Mouse (Mus musculus): ENCODE measurements around the gene Crebbp. TPM values are rescaled to one million over a fixed set of nuclear protein-coding genes. Genes with fewer than 3 reads are reported as not detected.

The Crebbp gene
- polyA plus RNA-seq, 1 experiment = 8.2 TPM

- Histone ChIP-seq H3K27me3 (ENCODE audit: control insufficient read depth, insufficient read depth, insufficient read length) (no peaks in the 10 kb centered on the region), H3K4me3 (ENCODE audit: insufficient read depth, poor library complexity, severe bottlenecking) (no peak overlapping the region), H3ac (ENCODE audit: control insufficient read depth, insufficient read length, low read depth) (no peak overlapping the region), H3K79me2 (ENCODE audit: control insufficient read depth, insufficient read depth) (peaks cover 80% of the 10 kb centered on the region), H3K36me3 (ENCODE audit: control insufficient read depth, insufficient read depth) (peaks cover 21% of the 10 kb centered on the region), H3K79me3 (ENCODE audit: low read depth) (peaks cover 76% of the 10 kb centered on the region)
- TF ChIP-seq CTCF (IDR thresholded peaks at IDR 0.05; ENCODE audit: control insufficient read depth, insufficient read depth, insufficient read length) = no peak
- no peak for TF ChIP-seq USF1 (IDR thresholded peaks at IDR 0.05; ENCODE audit: low read depth)
- no peak for TF ChIP-seq MAX (IDR thresholded peaks at IDR 0.05)
- no peak for TF ChIP-seq MYOG (IDR thresholded peaks at IDR 0.05; ENCODE audit: control insufficient read depth, extremely low read depth, insufficient read length)
- no peak for TF ChIP-seq MYOD1 (IDR thresholded peaks at IDR 0.05; ENCODE audit: control insufficient read depth, insufficient read length, low read depth)
- no peak for TF ChIP-seq FOSL1 (IDR thresholded peaks at IDR 0.05; ENCODE audit: insufficient read depth, low read length, poor library complexity, severe bottlenecking)
- no peak for TF ChIP-seq CEBPB (IDR thresholded peaks at IDR 0.05; ENCODE audit: low read depth)
Observed at GRCm38 (mm10) chr16:4210290-4210689, 3.5 kb downstream of the Crebbp start.

- Histone ChIP-seq H3K27me3 (ENCODE audit: control insufficient read depth, insufficient read depth, insufficient read length) (no peaks in the 10 kb centered on the region), H3K79me2 (ENCODE audit: control insufficient read depth, insufficient read depth) (peaks cover 100% of the 10 kb centered on the region), H3K79me3 (ENCODE audit: low read depth) (peaks cover 99% of the 10 kb centered on the region), H3K36me3 (ENCODE audit: control insufficient read depth, insufficient read depth) (peaks cover 20% of the 10 kb centered on the region), H3ac (ENCODE audit: control insufficient read depth, insufficient read length, low read depth) (no peak overlapping the region), H3K4me3 (ENCODE audit: insufficient read depth, poor library complexity, severe bottlenecking) (no peak overlapping the region)
- TF ChIP-seq CEBPB (IDR thresholded peaks at IDR 0.05; ENCODE audit: low read depth) = no peak
- TF ChIP-seq FOSL1 (IDR thresholded peaks at IDR 0.05; ENCODE audit: insufficient read depth, low read length, poor library complexity, severe bottlenecking) = no peak
- TF ChIP-seq MYOG (IDR thresholded peaks at IDR 0.05; ENCODE audit: control insufficient read depth, extremely low read depth, insufficient read length) = no peak
- no peak for TF ChIP-seq CTCF (IDR thresholded peaks at IDR 0.05; ENCODE audit: control insufficient read depth, insufficient read depth, insufficient read length)
- no peak for TF ChIP-seq MYOD1 (IDR thresholded peaks at IDR 0.05; ENCODE audit: control insufficient read depth, insufficient read length, low read depth)
- TF ChIP-seq USF1 (IDR thresholded peaks at IDR 0.05; ENCODE audit: low read depth) = no peak
- no peak for TF ChIP-seq MAX (IDR thresholded peaks at IDR 0.05)
Observed at GRCm38 (mm10) chr16:4203592-4203991, 10.2 kb downstream of the Crebbp start.

GRCm38 (mm10) chr16:4199995-4200394 lies 13.8 kb downstream of the Crebbp start:
- H3K27me3 ChIP-seq (ENCODE audit: control insufficient read depth, insufficient read depth, insufficient read length) = no peaks in the 10 kb centered on the region
- peaks cover 98% of the 10 kb centered on the region for H3K79me3 ChIP-seq (ENCODE audit: low read depth)
- peaks cover 5% of the 10 kb centered on the region for H3K36me3 ChIP-seq (ENCODE audit: control insufficient read depth, insufficient read depth)
- peaks cover 100% of the 10 kb centered on the region for H3K79me2 ChIP-seq (ENCODE audit: control insufficient read depth, insufficient read depth)
- TF ChIP-seq CTCF (IDR thresholded peaks at IDR 0.05; ENCODE audit: control insufficient read depth, insufficient read depth, insufficient read length) (no peak), FOSL1 (IDR thresholded peaks at IDR 0.05; ENCODE audit: insufficient read depth, low read length, poor library complexity, severe bottlenecking) (no peak), MYOD1 (IDR thresholded peaks at IDR 0.05; ENCODE audit: control insufficient read depth, insufficient read length, low read depth) (no peak), MAX (IDR thresholded peaks at IDR 0.05) (no peak), USF1 (IDR thresholded peaks at IDR 0.05; ENCODE audit: low read depth) (no peak), CEBPB (IDR thresholded peaks at IDR 0.05; ENCODE audit: low read depth) (no peak), MYOG (IDR thresholded peaks at IDR 0.05; ENCODE audit: control insufficient read depth, extremely low read depth, insufficient read length) (no peak)
- no peak overlapping the region for H3K4me3 ChIP-seq (ENCODE audit: insufficient read depth, poor library complexity, severe bottlenecking)
- H3ac ChIP-seq (ENCODE audit: control insufficient read depth, insufficient read length, low read depth) = no peak overlapping the region

GRCm38 (mm10) chr16:4199566-4199965 lies 14.2 kb downstream of the Crebbp start:
- H3K79me2 ChIP-seq (ENCODE audit: control insufficient read depth, insufficient read depth) = peaks cover 100% of the 10 kb centered on the region
- TF ChIP-seq MAX (IDR thresholded peaks at IDR 0.05) = no peak
- no peak for TF ChIP-seq CEBPB (IDR thresholded peaks at IDR 0.05; ENCODE audit: low read depth)
- TF ChIP-seq FOSL1 (IDR thresholded peaks at IDR 0.05; ENCODE audit: insufficient read depth, low read length, poor library complexity, severe bottlenecking) = no peak
- TF ChIP-seq MYOG (IDR thresholded peaks at IDR 0.05; ENCODE audit: control insufficient read depth, extremely low read depth, insufficient read length) = no peak
- TF ChIP-seq MYOD1 (IDR thresholded peaks at IDR 0.05; ENCODE audit: control insufficient read depth, insufficient read length, low read depth) = no peak
- no peak for TF ChIP-seq CTCF (IDR thresholded peaks at IDR 0.05; ENCODE audit: control insufficient read depth, insufficient read depth, insufficient read length)
- no peak for TF ChIP-seq USF1 (IDR thresholded peaks at IDR 0.05; ENCODE audit: low read depth)

GRCm38 (mm10) chr16:4198004-4198403 lies 15.8 kb downstream of the Crebbp start:
- TF ChIP-seq MYOD1 (IDR thresholded peaks at IDR 0.05; ENCODE audit: control insufficient read depth, insufficient read length, low read depth) = no peak
- no peak for TF ChIP-seq CTCF (IDR thresholded peaks at IDR 0.05; ENCODE audit: control insufficient read depth, insufficient read depth, insufficient read length)
- TF ChIP-seq CEBPB (IDR thresholded peaks at IDR 0.05; ENCODE audit: low read depth) = no peak
- no peak for TF ChIP-seq FOSL1 (IDR thresholded peaks at IDR 0.05; ENCODE audit: insufficient read depth, low read length, poor library complexity, severe bottlenecking)
- TF ChIP-seq USF1 (IDR thresholded peaks at IDR 0.05; ENCODE audit: low read depth) = no peak
- no peak for TF ChIP-seq MYOG (IDR thresholded peaks at IDR 0.05; ENCODE audit: control insufficient read depth, extremely low read depth, insufficient read length)
- TF ChIP-seq MAX (IDR thresholded peaks at IDR 0.05) = no peak
- Histone ChIP-seq H3K79me3 (ENCODE audit: low read depth) (peaks cover 98% of the 10 kb centered on the region), H3K4me3 (ENCODE audit: insufficient read depth, poor library complexity, severe bottlenecking) (no peak overlapping the region), H3ac (ENCODE audit: control insufficient read depth, insufficient read length, low read depth) (no peak overlapping the region), H3K36me3 (ENCODE audit: control insufficient read depth, insufficient read depth) (no peaks in the 10 kb centered on the region), H3K27me3 (ENCODE audit: control insufficient read depth, insufficient read depth, insufficient read length) (no peaks in the 10 kb centered on the region), H3K79me2 (ENCODE audit: control insufficient read depth, insufficient read depth) (peaks cover 100% of the 10 kb centered on the region)

More at GRCm38 (mm10) chr16:4199566-4199965, 14.2 kb downstream of the Crebbp start:
- no peak overlapping the region for H3ac ChIP-seq (ENCODE audit: control insufficient read depth, insufficient read length, low read depth)
- peaks cover 4% of the 10 kb centered on the region for H3K36me3 ChIP-seq (ENCODE audit: control insufficient read depth, insufficient read depth)
- no peaks in the 10 kb centered on the region for H3K27me3 ChIP-seq (ENCODE audit: control insufficient read depth, insufficient read depth, insufficient read length)
- H3K4me3 ChIP-seq (ENCODE audit: insufficient read depth, poor library complexity, severe bottlenecking) = no peak overlapping the region
- H3K79me3 ChIP-seq (ENCODE audit: low read depth) = peaks cover 98% of the 10 kb centered on the region
